Mouse (Mus musculus) midbrain, embryonic 12.5 days (tissue): ENCODE measurements around the gene Mchr1. TPM values are rescaled to one million over a fixed set of nuclear protein-coding genes. Genes with fewer than 3 reads are reported as not detected.
"Not testable (repeated sequence)": the region's sequence is repeated elsewhere in the genome, so short reads cannot be mapped to it uniquely, and the experiment has no call there.

ENCODE experiments used
- ATAC-seq: fragments of 200-750 bp; cut with Nextera tagmentation; 2 replicates; pipeline ENCODE4 v1.8.0; 2017; ENCODE audit warnings: low read depth, moderate TSS enrichment, moderate library complexity; ENCODE audit not compliant: low FRiP score
- H3K27ac ChIP-seq: fragments of 300-500 bp; sonication (generic); replicated peaks from 2 replicates; pipeline ENCODE4 v1.5.1; 2016; ENCODE audit warnings: mild to moderate bottlenecking
- H3K27me3 ChIP-seq: fragments of 300-500 bp; sonication (generic); 2 replicates; pipeline ENCODE4 v1.6.1; 2016; ENCODE audit warnings: mild to moderate bottlenecking
- H3K36me3 ChIP-seq: fragments of 300-500 bp; sonication (generic); 2 replicates; pipeline ENCODE4 v1.6.1; 2016
- H3K4me1 ChIP-seq: fragments of 300-500 bp; sonication (generic); 2 replicates; pipeline ENCODE4 v1.6.1; 2016
- H3K4me2 ChIP-seq: fragments of 300-500 bp; sonication (generic); replicated peaks from 2 replicates; pipeline ENCODE4 v1.6.1; 2016; ENCODE audit warnings: mild to moderate bottlenecking, moderate library complexity
- H3K4me3 ChIP-seq: fragments of 300-500 bp; sonication (generic); 2 replicates; pipeline ENCODE4 v1.5.1; 2016; ENCODE audit warnings: mild to moderate bottlenecking
- H3K9ac ChIP-seq: fragments of 300-500 bp; sonication (generic); replicated peaks from 2 replicates; pipeline ENCODE4 v1.6.1; 2016; ENCODE audit warnings: mild to moderate bottlenecking, moderate library complexity
- H3K9me3 ChIP-seq: fragments of 300-500 bp; sonication (generic); 2 replicates; pipeline ENCODE4 v1.6.1; 2016; ENCODE audit warnings: mild to moderate bottlenecking
- WGBS: fragments of 180-500 bp; shearing (Covaris S2); methylation state at CpG from one replicate; pipeline ENCODE4 v1.1.7; 2016; 5-methylcytosine and 5-hydroxymethylcytosine counted together
- polyA plus RNA-seq: library from polyadenylated mRNA; unstranded; fragments of >200 nt; fragmentation: Nextera tagmentation; extraction: Ambion mirVana; gene quantifications from 2 replicates; pipeline ENCODE4 v1.2.1, GENCODE M21; 2016

Mchr1 gene
- polyA plus RNA-seq, 1 experiment from 2014 or later, result 0.98 TPM

DNA sequence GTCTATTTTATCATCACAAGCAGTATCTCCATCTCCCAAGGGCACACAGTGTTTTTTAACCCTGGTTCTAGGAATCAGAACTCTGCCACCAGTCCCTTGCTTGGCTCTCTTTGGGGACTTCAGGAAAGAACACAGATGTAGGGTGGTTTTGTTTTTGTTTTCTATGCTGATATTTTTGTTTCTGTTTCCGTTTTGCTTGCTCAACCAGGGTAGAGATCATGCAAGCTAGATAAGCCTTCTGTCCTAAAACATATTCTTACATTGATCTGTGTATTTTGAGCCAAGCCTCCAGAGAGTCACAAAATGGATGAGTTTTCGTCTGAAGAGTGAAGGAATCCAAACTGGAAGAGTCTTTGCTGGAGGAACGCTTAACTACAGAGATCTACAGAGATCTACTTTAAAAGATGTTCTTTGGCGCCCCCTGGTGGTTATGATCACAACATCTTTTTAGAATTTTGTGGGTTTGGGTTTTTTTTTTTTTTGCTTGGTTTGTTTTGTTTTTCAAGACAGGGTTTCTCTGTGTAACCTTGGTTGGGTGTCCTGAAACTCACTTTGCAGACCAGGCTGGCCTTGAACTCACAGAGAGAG, 35.8 kb upstream of the Mchr1 start:
- Histone ChIP-seq H3K27me3 (no peaks in the 10 kb centered on the region), H3K4me1 (no peaks in the 10 kb centered on the region), H3K36me3 (no peaks in the 10 kb centered on the region), H3K4me2 (no peak overlapping the region), H3K9me3 (no peaks in the 10 kb centered on the region), H3K4me3 (no peak overlapping the region), H3K27ac (no peak overlapping the region), H3K9ac (no peak overlapping the region)
- 24% methylated on average over 4 of the region's 4 CpGs for WGBS
- no peak for ATAC-seq

DNA sequence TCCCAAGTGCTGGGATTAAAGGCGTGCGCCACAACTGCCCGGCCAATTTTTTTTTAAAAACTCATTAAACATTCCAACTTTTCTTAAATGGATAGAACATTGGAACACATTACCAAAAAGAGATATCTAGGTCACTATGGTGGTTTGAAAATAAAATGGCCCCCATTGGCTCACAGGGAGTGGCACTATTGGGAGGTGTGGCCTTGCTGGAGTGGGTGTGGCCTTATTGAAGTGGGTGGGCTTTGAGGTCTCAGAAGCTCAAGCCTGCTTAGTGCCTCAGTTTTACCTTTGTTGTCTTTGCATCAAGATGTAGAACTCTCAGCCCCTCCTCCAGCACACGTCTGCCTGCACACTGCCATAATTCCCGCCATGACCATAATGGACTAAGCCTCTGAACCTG, 32.8 kb upstream of the Mchr1 start:
- WGBS, result 91% methylated on average over 5 of the region's 5 CpGs
- Histone ChIP-seq H3K9ac (no peak overlapping the region), H3K9me3 (no peaks in the 10 kb centered on the region), H3K36me3 (no peaks in the 10 kb centered on the region), H3K4me2 (no peak overlapping the region), H3K4me1 (no peaks in the 10 kb centered on the region), H3K27me3 (no peaks in the 10 kb centered on the region), H3K4me3 (no peak overlapping the region), H3K27ac (no peak overlapping the region)
- ATAC-seq, result no peak

DNA sequence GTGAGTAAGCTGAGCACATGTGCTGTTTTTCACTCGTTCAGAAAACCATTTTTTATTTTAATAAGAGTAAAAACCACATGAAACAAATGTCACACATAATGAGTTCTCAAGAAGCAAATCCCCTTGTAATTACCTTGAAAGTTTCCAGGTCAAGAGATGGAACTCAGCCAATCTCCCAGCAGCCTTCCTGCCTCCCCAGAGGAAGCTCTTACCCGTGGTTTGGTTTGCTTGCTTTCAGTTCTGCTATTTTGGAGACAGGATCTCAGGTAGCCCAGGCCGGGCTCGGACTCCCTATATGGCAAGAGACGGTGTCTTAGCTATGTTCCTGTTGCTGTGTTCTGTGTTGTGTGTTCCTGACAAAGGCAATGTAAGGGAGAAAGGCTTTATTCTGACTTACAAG, 24.8 kb upstream of the Mchr1 start:
- Histone ChIP-seq H3K27me3 (no peaks in the 10 kb centered on the region), H3K4me3 (no peak overlapping the region), H3K9me3 (no peaks in the 10 kb centered on the region), H3K36me3 (no peaks in the 10 kb centered on the region), H3K4me1 (no peaks in the 10 kb centered on the region), H3K4me2 (no peak overlapping the region), H3K9ac (no peak overlapping the region), H3K27ac (no peak overlapping the region)
- 74% methylated on average over 5 of the region's 5 CpGs for WGBS
- ATAC-seq, result no peak

DNA sequence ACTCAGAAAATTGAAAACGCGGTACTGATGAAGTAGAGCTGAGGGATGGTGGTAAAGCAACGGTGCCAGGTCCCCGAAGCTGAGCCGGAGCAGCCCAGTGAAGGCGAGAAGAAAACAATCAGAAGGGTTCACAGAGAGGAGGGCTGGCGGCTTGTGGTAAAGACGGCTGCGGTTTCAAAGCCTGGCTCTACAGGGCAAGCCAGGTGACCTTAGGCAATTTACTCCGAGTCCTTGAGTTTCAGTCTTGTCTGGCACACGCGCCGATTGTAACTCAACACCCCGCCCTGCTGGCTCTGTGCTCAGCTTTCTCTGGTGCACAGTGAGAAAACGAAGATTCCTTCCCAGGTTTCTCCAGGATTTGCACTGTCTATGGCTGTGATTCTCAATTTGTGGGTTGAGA, 22.3 kb upstream of the Mchr1 start:
- H3K9ac ChIP-seq, result no peak overlapping the region
- no peaks in the 10 kb centered on the region for H3K27me3 ChIP-seq
- WGBS, result 81% methylated on average over 15 of the region's 15 CpGs
- ATAC-seq, result no peak
- no peak overlapping the region for H3K4me2 ChIP-seq
- no peaks in the 10 kb centered on the region for H3K4me1 ChIP-seq
- H3K27ac ChIP-seq, result no peak overlapping the region
- no peaks in the 10 kb centered on the region for H3K36me3 ChIP-seq
- H3K9me3 ChIP-seq, result no peaks in the 10 kb centered on the region
- H3K4me3 ChIP-seq, result no peak overlapping the region

DNA sequence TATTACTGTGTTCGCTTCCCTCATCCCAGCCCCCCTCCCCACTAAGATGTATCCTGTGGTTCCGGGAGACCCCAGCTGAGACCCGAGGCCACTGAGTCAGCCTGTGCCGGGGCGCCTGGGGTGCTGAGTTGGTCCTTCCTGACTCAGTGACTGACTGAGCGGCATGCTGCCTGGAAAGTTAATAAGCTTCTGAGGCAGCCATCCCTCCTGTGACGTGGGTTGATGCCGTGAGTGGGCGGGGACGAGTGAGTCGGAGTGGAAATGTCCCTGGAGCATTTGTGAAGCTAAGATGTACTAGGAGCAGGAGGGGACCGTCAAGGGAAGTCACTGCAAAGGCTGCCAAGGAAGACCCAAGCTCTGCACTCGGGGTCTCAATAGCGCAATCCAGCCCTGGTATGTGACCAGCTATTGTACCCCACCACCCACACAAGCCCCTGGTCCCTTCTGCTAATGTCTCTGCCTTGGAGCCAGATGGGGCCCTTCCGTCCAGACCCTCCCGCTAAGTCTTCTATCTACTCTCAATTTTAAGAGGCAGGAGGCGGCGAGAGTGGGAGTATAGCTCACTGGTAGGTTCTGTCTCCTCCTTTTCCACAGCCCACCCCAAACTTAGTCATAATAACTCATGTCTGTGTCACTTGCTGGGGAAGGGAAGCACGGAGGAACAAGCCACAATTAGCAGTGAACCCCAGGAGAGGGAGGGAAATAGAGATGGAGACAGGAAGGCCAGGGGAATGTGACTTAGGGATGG, 18.2 kb upstream of the Mchr1 start:
- Histone ChIP-seq H3K9me3 (no peaks in the 10 kb centered on the region), H3K4me2 (no peak overlapping the region), H3K27me3 (no peaks in the 10 kb centered on the region), H3K4me1 (no peaks in the 10 kb centered on the region), H3K27ac (no peak overlapping the region), H3K36me3 (no peaks in the 10 kb centered on the region), H3K4me3 (no peak overlapping the region), H3K9ac (no peak overlapping the region)
- ATAC-seq, result no peak
- WGBS, result 89% methylated on average over 19 of the region's 19 CpGs

DNA sequence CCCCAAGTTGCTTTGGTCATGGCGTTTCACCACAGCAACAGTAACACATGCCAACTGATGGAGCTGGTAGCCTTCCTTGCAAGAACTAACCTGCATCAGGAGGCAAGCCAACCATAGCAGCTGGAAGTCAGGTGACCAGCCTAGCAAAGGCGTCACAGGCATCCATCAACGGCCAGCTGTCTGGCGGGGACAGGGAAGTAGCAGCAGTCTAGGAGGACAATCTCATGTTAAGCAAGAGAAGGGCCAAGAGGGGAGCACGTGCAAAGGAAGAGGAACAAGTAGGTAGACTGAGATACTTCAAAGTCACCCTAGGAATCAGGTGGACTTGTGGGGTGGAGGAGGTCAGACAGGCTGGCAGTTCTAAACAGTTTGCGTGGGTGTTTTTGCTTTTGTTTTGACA, 16.2 kb upstream of the Mchr1 start:
- WGBS, result 87% methylated on average over 6 of the region's 6 CpGs

DNA sequence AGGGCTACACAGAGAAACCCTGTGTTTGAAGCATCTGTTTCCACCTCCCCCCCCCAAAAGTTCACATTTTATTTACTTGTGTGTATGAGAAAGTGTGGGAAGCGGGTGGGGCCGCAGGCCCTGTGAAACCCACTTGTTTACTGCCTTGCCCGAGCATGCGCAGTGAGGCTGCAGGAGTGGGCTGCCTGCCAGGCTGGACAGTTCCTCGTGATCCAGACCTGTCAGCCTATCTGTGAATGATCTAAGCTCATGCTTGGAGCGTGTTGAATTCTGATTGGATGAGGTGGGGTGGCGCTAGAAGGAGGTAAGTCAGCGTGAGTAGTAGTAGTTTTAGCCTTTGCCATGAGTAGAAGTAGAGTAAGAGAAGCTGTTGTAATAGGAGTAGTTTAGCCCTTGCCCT, 15.2 kb upstream of the Mchr1 start:
- 83% methylated on average over 8 of the region's 8 CpGs for WGBS
- not testable (repeated sequence) for H3K9me3 ChIP-seq, ATAC-seq

More for the DNA sequence above, 16.2 kb upstream of the Mchr1 start:
- Histone ChIP-seq H3K4me2 (no peak overlapping the region), H3K27me3 (no peaks in the 10 kb centered on the region), H3K27ac (no peak overlapping the region), H3K9ac (no peak overlapping the region), H3K36me3 (no peaks in the 10 kb centered on the region), H3K4me3 (no peak overlapping the region), H3K4me1 (no peaks in the 10 kb centered on the region), H3K9me3 (no peaks in the 10 kb centered on the region)
- no peak for ATAC-seq

DNA sequence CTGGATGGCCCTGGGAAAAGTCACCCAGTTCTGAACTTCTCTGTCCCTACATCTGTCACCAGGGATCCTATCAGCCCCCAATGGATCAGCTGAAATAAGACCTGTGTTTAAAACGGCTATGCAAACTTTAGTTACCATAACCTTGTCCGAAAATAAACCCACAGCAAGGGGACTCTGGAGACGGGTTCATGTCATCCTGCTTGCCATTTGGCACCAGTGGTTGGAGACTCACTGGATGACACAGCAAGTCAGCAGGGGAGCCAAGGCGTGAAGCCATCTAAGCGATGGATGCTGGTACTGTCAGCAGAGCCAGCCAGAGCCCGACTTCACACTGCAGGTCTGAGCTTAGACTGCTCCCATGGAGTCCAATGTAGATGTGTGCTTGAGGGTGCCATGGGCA, 13.9 kb upstream of the Mchr1 start:
- no peak overlapping the region for H3K4me2 ChIP-seq
- 81% methylated on average over 6 of the region's 6 CpGs for WGBS
- no peaks in the 10 kb centered on the region for H3K4me1 ChIP-seq
- no peaks in the 10 kb centered on the region for H3K9me3 ChIP-seq
- H3K36me3 ChIP-seq, result no peaks in the 10 kb centered on the region
- no peaks in the 10 kb centered on the region for H3K27me3 ChIP-seq
- no peak overlapping the region for H3K27ac ChIP-seq
- no peak for ATAC-seq
- no peak overlapping the region for H3K4me3 ChIP-seq
- no peak overlapping the region for H3K9ac ChIP-seq

More for the DNA sequence above, 15.2 kb upstream of the Mchr1 start:
- H3K4me3 ChIP-seq, H3K9ac ChIP-seq, H3K4me1 ChIP-seq, H3K27ac ChIP-seq, H3K4me2 ChIP-seq, H3K36me3 ChIP-seq, H3K27me3 ChIP-seq: not testable (repeated sequence)

DNA sequence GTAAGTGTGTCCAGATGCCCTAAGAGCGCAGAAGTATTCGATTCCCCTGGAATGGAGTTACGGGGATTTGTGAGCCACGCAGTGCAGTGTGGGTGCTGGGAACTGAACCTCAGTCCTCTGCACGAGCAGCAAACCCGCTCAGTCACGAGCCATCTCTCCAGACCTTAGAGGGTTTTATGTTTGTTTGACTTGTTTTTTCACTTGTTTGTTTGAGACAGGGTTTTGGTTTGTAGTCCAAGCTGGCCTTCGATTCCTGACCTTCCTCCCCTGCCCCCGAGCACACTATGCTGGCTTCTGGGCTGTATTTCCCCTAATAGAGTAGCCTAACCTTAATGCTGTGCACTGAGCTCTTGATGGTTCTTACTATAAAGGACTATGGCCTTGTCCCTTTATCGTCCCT, 10.3 kb upstream of the Mchr1 start:
- ATAC-seq, result no peak
- Histone ChIP-seq H3K4me3 (no peak overlapping the region), H3K4me1 (peaks cover under 1% of the 10 kb centered on the region; the same call in 1 of the 2 replicates), H3K9ac (no peak overlapping the region), H3K27me3 (no peaks in the 10 kb centered on the region), H3K27ac (no peak overlapping the region), H3K9me3 (no peaks in the 10 kb centered on the region), H3K4me2 (no peak overlapping the region), H3K36me3 (no peaks in the 10 kb centered on the region)
- WGBS, result 87% methylated on average over 10 of the region's 10 CpGs

DNA sequence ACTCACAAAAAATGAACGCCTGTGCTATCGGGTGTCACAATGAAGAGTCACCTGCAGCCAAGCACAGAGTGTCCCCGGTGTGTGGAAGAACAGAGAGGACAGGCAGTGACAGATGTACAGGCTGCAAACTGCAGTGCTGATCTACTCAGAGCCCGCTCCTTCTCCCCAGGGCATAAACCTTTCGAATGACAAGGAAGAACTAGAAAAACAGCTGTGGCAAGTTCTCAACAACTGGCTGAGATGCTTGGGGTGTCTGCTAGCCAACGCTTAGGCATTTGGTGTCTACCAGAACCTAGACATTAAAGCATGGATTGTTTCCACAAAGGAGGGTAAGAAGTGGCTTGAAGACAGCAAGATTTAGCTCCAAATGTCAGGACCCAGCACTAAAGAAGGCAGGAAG, 9.6 kb upstream of the Mchr1 start:
- Histone ChIP-seq H3K27ac (no peak overlapping the region), H3K9me3 (no peaks in the 10 kb centered on the region), H3K4me1 (peaks cover 4% of the 10 kb centered on the region; the same call in 1 of the 2 replicates), H3K27me3 (no peaks in the 10 kb centered on the region), H3K4me3 (no peak overlapping the region), H3K36me3 (no peaks in the 10 kb centered on the region), H3K4me2 (no peak overlapping the region), H3K9ac (no peak overlapping the region)
- no peak for ATAC-seq
- WGBS, result 77% methylated on average over 6 of the region's 6 CpGs

DNA sequence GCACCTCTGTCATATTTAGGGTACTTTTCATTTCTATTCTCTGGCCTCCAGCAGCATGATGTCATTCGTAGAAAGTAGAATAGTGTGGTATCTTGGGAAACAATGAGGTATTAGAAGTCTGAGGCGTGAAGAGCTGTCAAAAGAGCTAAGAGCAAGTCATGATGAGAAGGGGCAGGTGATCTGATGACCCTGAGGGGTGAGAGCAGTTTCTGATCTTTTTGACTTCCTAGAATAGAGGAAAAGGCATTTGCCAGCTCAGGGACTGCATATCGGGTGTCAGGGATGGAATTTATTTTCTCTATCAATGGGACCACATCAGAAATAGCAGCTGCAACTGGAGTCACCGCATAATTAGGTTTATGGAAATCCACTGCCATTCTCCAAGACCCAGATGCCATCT, 8.5 kb upstream of the Mchr1 start:
- Histone ChIP-seq H3K4me1 (peaks cover 4% of the 10 kb centered on the region; the same call in 1 of the 2 replicates), H3K27ac (peak overlapping the region; percentile 36; the same call in 1 of the 2 replicates), H3K4me2 (no peak overlapping the region), H3K36me3 (no peaks in the 10 kb centered on the region), H3K27me3 (no peaks in the 10 kb centered on the region), H3K9ac (no peak overlapping the region), H3K9me3 (no peaks in the 10 kb centered on the region), H3K4me3 (no peak overlapping the region)
- ATAC-seq, result no peak
- 45% methylated on average over 4 of the region's 4 CpGs for WGBS

DNA sequence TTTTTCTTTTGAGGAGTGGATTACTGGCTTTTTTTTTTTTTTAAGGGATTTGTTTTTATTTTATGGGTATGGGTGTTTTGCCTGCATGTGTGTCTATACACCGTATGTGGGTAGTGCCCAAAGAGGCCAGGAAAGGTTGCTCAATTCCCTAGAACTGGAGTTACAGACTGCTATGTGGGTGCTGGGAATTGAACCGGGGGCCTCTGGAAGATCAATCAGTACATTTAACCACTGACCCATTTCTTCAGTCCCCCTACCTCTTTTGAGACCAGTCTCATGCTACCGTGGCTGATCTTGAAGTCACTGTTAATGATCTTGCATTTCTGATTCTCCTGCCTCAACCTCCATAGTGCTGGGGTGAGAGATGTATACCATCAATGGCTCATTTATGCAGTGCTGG, 8.0 kb upstream of the Mchr1 start:
- no peaks in the 10 kb centered on the region for H3K27me3 ChIP-seq
- H3K4me1 ChIP-seq, result peaks cover 4% of the 10 kb centered on the region; the same call in 1 of the 2 replicates
- 0 out of 2 replicates have a peak overlapping the region, but pooled peaks have one; percentile 36 for H3K27ac ChIP-seq
- H3K36me3 ChIP-seq, result no peaks in the 10 kb centered on the region
- no peak for ATAC-seq
- WGBS, result 89% methylated on average over 3 of the region's 3 CpGs
- no peak overlapping the region for H3K4me3 ChIP-seq
- no peak overlapping the region for H3K4me2 ChIP-seq
- no peak overlapping the region for H3K9ac ChIP-seq
- no peaks in the 10 kb centered on the region for H3K9me3 ChIP-seq
